Mouse (Mus musculus): ENCODE measurements at regions not wholly inside any gene's neighbourhood (a gene's known extent, or its start where the extent isn't known, plus 50 kb on each side); places are given as distances from the start of the nearest gene placed in this dataset.

DNA sequence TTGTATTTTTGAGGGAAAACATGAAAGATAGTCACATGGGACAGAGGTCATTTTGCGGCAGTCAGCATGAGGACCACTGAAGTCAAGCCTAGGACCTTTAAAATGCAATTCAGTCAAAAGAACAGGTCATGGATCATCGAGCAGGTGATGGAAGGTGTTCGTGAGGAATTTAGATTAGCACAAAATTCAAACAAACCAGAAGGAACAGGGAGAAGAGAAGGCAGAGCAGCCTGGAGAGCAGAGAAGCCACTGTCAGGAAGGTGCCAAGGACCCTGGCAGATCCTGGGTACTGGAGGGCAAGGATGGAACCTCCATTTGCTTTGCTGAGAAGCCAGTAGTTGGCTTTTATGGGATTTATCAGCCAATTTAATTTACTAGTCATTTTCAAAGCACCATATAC lies 167.8 kb downstream of the Tbx18 start:
- Histone ChIP-seq H3K4me1 (no peaks in the 10 kb centered on the region), H3K9me3 (0 out of 2 replicates have a peak, but pooled peaks cover 8% of the 10 kb centered on the region), H3K27me3 (replicated peaks) (no peaks in the 10 kb centered on the region), H3K4me3 (replicated peaks) (no peak overlapping the region), H3K36me3 (replicated peaks; ENCODE audit: low read length) (no peaks in the 10 kb centered on the region)
- TF ChIP-seq FLI1 (IDR thresholded peaks at IDR 0.05; ENCODE audit: low read length) (no peak), GATA1 (IDR thresholded peaks at IDR 0.05; ENCODE audit: borderline replicate concordance, low read length) (no peak)

DNA sequence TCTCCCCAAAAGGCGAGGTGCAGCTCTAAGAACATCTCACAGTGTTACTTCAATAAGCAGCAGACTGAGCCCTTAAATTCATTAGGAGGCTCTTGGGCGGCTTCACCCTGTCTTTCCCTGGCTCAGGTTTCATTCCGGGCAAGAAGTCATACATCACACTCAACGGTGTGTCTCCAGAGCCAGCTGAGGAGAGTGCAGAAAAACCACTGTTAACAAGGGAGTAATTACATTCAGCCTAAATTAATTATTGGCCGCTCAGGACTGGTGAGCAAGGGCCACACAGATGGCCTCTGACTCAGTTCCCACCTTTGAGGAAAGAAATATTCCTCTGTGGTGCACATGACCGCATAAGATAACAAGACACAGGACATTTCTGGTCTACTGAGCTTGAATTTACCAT lies 168.3 kb downstream of the Tbx18 start:
- TF ChIP-seq GATA1 (IDR thresholded peaks at IDR 0.05; ENCODE audit: borderline replicate concordance, low read length) (no peak), FLI1 (IDR thresholded peaks at IDR 0.05; ENCODE audit: low read length) (no peak)
- Histone ChIP-seq H3K4me1 (no peaks in the 10 kb centered on the region), H3K9me3 (peaks cover 10% of the 10 kb centered on the region), H3K36me3 (replicated peaks; ENCODE audit: low read length) (no peaks in the 10 kb centered on the region), H3K4me3 (replicated peaks) (no peak overlapping the region), H3K27me3 (replicated peaks) (no peaks in the 10 kb centered on the region)

- Histone ChIP-seq H3K27me3 (replicated peaks) (no peaks in the 10 kb centered on the region), H3K4me1 (no peaks in the 10 kb centered on the region), H3K9me3 (peaks cover 10% of the 10 kb centered on the region), H3K4me3 (replicated peaks) (no peak overlapping the region), H3K36me3 (replicated peaks; ENCODE audit: low read length) (no peaks in the 10 kb centered on the region)
- no peak for TF ChIP-seq GATA1 (IDR thresholded peaks at IDR 0.05; ENCODE audit: borderline replicate concordance, low read length)
- TF ChIP-seq FLI1 (IDR thresholded peaks at IDR 0.05; ENCODE audit: low read length), result no peak
These were observed 173.2 kb downstream of the Tbx18 start for GRCm38 (mm10) chr9:87557841-87558240.

DNA sequence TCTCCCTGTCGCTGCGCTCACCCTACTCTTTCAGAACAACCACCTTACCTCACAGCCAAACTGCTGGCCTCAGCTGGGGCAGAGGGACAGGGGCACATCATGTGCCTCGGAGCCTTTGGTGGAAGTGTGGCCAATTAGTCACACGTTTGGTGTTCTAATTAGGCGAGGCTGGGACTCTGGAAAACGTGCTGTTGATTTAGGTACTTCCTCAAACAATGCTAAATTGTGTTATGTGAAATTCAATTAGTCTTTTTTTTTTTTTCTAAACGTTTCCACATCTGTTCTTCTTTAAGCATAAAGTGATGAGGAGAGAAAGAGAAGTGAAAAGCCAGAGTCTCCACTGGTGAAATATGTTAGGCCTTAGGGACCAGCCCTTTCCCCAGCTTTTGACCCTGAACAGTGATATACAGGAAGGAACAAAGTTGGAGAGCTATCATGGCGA lies 174.1 kb downstream of the Tbx18 start:
- Histone ChIP-seq H3K9me3 (peaks cover 6% of the 10 kb centered on the region), H3K4me3 (replicated peaks) (no peak overlapping the region), H3K36me3 (replicated peaks; ENCODE audit: low read length) (no peaks in the 10 kb centered on the region), H3K4me1 (no peaks in the 10 kb centered on the region), H3K27me3 (replicated peaks) (no peaks in the 10 kb centered on the region)
- TF ChIP-seq FLI1 (IDR thresholded peaks at IDR 0.05; ENCODE audit: low read length), result no peak
- TF ChIP-seq GATA1 (IDR thresholded peaks at IDR 0.05; ENCODE audit: borderline replicate concordance, low read length), result no peak

DNA sequence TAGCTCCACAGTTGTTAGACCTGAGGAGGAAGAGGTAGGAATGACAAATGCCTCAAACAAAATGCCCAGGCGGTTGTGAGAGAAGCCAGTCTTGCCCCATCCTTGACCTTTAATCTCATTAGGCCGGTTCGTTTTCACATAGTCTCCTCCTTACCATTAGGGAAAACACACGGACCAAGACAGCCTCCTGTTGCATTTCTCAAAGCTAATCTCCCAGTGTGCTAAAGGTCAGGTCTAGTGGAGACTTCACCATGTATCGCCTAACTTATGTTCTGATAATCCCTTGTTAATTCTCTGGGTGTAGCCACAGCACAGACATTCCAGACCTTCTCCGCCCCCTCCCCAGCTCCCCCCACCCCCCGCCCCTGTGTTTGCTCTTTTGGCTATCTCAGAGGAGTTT lies 174.5 kb downstream of the Tbx18 start:
- TF ChIP-seq FLI1 (IDR thresholded peaks at IDR 0.05; ENCODE audit: low read length) (no peak), GATA1 (IDR thresholded peaks at IDR 0.05; ENCODE audit: borderline replicate concordance, low read length) (no peak)
- Histone ChIP-seq H3K9me3 (peaks cover 6% of the 10 kb centered on the region), H3K4me1 (no peaks in the 10 kb centered on the region), H3K4me3 (replicated peaks) (no peak overlapping the region), H3K27me3 (replicated peaks) (no peaks in the 10 kb centered on the region), H3K36me3 (replicated peaks; ENCODE audit: low read length) (no peaks in the 10 kb centered on the region)

DNA sequence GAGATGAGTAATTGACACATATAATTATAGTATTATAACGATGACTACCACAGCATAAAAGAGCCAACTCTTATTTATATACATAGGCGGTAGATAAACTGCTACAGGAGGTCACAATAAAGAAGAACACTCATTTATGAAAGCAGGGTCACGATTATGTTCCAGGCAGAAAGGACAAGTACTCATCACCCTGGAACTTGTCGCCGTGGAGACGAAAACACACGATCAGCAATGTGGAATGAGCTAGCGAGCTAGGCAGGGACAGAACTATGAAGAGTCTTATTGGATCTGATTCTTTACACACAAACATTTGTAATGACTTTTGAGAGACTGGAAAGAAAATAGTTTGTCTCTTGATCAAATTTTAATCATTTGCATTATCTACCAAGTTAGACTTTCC lies 197.9 kb downstream of the Tbx18 start:
- H3K36me3 ChIP-seq (replicated peaks; ENCODE audit: low read length), result no peaks in the 10 kb centered on the region
- H3K9me3 ChIP-seq, result peaks cover 8% of the 10 kb centered on the region
- no peak overlapping the region for H3K4me3 ChIP-seq (replicated peaks)
- no peaks in the 10 kb centered on the region for H3K4me1 ChIP-seq
- TF ChIP-seq FLI1 (IDR thresholded peaks at IDR 0.05; ENCODE audit: low read length) (no peak), GATA1 (IDR thresholded peaks at IDR 0.05; ENCODE audit: borderline replicate concordance, low read length) (no peak)
- no peaks in the 10 kb centered on the region for H3K27me3 ChIP-seq (replicated peaks)

GRCm38 (mm10) chr9:87529908-87530307 lies 201.2 kb downstream of the Tbx18 start:
- no peak for TF ChIP-seq FLI1 (IDR thresholded peaks at IDR 0.05; ENCODE audit: low read length)
- TF ChIP-seq GATA1 (IDR thresholded peaks at IDR 0.05; ENCODE audit: borderline replicate concordance, low read length), result no peak

GRCm38 (mm10) chr9:87524890-87525684 lies 206.0 kb downstream of the Tbx18 start:
- Histone ChIP-seq H3K36me3 (replicated peaks; ENCODE audit: low read length) (no peaks in the 10 kb centered on the region), H3K4me3 (replicated peaks) (no peak overlapping the region), H3K4me1 (no peaks in the 10 kb centered on the region), H3K9me3 (no peaks in the 10 kb centered on the region), H3K27me3 (replicated peaks) (no peaks in the 10 kb centered on the region)
- TF ChIP-seq FLI1 (IDR thresholded peaks at IDR 0.05; ENCODE audit: low read length) (no peak), GATA1 (IDR thresholded peaks at IDR 0.05; ENCODE audit: borderline replicate concordance, low read length) (no peak)

More at GRCm38 (mm10) chr9:87529908-87530307, 201.2 kb downstream of the Tbx18 start:
- no peaks in the 10 kb centered on the region for H3K4me1 ChIP-seq
- no peaks in the 10 kb centered on the region for H3K36me3 ChIP-seq (replicated peaks; ENCODE audit: low read length)
- no peak overlapping the region for H3K4me3 ChIP-seq (replicated peaks)
- no peaks in the 10 kb centered on the region for H3K9me3 ChIP-seq
- H3K27me3 ChIP-seq (replicated peaks), result no peaks in the 10 kb centered on the region

DNA sequence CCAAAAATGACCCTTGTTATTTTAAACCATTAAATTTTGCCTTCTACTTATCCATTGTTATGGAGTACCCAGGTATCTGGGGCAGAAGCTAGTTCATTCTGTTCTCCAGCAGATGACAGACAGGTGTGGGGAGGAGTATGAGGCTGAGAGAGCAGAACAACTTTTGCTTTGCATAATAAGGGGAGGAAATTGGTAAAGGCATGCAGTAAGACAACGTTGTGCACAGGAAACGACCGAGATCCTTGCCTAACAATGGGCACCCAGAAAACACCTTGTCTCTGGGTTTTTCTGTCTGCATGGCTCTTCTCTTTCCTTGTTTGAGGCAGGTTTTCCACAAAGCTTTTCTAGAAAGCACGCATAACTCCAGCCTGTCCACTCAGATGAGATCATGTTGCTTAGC lies 220.4 kb downstream of the Tbx18 start:
- Histone ChIP-seq H3K36me3 (replicated peaks; ENCODE audit: low read length) (no peaks in the 10 kb centered on the region), H3K9me3 (peaks cover 9% of the 10 kb centered on the region; the same call in 1 of the 2 replicates), H3K27me3 (replicated peaks) (no peaks in the 10 kb centered on the region), H3K4me1 (no peaks in the 10 kb centered on the region), H3K4me3 (replicated peaks) (no peak overlapping the region)
- no peak for TF ChIP-seq FLI1 (IDR thresholded peaks at IDR 0.05; ENCODE audit: low read length)
- TF ChIP-seq GATA1 (IDR thresholded peaks at IDR 0.05; ENCODE audit: borderline replicate concordance, low read length), result no peak

GRCm38 (mm10) chr9:87504673-87505385 lies 226.2 kb downstream of the Tbx18 start:
- Histone ChIP-seq H3K27me3 (replicated peaks) (no peaks in the 10 kb centered on the region), H3K4me3 (replicated peaks) (no peak overlapping the region), H3K4me1 (no peaks in the 10 kb centered on the region), H3K36me3 (replicated peaks; ENCODE audit: low read length) (no peaks in the 10 kb centered on the region), H3K9me3 (peaks cover 8% of the 10 kb centered on the region; the same call in 1 of the 2 replicates)
- no peak for TF ChIP-seq FLI1 (IDR thresholded peaks at IDR 0.05; ENCODE audit: low read length)
- TF ChIP-seq GATA1 (IDR thresholded peaks at IDR 0.05; ENCODE audit: borderline replicate concordance, low read length), result no peak
